Mouse (Mus musculus) layer of hippocampus, adult 8-10 months (tissue): Measurements from ENCODE around the gene Dydc1. TPM values are rescaled to one million over a fixed set of nuclear protein-coding genes. Genes with fewer than 3 reads are reported as not detected.

Source experiments
- DNase-seq, 2 experiments: peaks; one replicate each; pipeline ENCODE4 v3.0.0; 2022; ENCODE audit warnings: low spot score in 2 of 2
- total RNA-seq, 4 experiments: library from RNA; stranded (reverse); gene quantifications; 2 replicates each; pipeline ENCODE4 v1.2.4; 2022

Gene Dydc1
- total RNA-seq, 4 experiments from 2014 or later = not detected

DNA sequence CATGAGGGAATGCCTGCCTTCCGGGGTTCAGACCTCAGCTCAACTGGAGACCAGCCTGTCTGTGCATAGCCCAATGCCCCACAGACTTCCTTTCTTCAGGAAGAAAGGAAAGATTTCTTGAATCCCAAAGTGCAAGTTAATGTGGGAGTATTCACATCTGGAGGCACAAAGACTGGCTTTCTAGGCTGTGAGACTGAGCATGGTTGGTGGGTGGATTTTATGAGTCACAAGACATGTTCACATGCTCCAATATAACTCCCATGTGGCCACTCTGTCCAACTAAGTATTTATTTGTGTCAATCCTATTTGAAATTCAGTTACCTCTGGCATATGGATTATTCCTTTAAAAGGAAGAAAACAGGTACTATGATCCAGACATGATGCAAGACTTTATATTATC lies 26.0 kb downstream of the Dydc1 start:
- DNase-seq = peak in 1 of 2 experiments; percentile 13

DNA sequence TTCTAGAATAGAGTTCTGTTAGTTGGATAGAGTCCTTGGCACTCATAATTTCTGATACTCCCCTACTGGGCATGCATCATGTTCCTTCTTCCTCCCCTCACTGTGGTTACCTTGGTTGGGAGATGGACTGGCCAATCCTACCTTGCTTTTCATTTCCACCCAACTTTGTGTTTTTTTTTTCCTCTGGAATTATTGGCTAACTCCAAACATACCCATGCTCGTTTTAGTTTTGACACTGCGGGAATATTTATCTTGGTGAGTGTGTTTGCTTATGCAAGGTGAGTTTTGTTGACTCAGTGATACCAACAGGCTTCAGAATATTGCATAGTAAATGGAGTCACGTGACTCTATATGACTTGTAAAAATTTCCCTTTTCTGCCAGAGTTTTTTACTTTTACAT lies 28.0 kb downstream of the Dydc1 start:
- no peak for DNase-seq

DNA sequence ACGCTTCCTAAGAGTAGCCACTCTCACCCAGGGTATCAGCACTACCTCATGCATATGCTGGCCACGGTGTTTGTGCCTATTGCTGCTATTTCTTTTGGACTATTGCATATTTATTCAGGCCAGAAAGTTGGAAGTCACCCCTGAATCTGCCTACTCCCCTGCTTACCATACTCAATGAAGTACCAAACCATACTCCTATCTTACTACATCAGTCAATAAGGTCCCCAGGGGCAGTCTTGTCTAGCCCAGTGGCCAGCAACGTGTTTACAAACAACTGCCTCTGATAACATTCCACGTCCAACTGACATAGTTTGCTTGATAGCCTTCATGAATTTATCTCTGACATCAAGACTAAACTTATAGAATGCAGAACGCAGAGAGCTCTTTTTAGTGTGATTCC lies 28.5 kb downstream of the Dydc1 start:
- DNase-seq = no peak

DNA sequence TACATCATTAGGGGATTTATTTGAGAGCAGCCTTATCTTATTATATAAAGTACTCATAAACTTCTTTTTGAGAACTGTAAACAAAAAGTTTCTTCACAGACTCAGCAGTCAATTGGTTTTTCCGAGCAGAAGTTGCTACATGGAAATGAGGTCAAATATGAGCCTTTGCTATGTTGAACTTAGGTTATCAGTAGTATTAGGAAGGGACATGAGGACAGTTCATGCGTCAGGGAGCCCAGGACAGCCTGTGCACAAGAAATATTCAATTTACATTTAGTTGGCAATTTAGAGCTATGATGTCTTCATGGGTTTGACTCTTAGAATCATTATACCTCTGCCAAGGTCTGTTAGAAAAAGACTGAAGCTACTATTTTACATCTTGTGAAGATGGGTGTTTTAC lies 29.6 kb downstream of the Dydc1 start:
- DNase-seq = no peak

DNA sequence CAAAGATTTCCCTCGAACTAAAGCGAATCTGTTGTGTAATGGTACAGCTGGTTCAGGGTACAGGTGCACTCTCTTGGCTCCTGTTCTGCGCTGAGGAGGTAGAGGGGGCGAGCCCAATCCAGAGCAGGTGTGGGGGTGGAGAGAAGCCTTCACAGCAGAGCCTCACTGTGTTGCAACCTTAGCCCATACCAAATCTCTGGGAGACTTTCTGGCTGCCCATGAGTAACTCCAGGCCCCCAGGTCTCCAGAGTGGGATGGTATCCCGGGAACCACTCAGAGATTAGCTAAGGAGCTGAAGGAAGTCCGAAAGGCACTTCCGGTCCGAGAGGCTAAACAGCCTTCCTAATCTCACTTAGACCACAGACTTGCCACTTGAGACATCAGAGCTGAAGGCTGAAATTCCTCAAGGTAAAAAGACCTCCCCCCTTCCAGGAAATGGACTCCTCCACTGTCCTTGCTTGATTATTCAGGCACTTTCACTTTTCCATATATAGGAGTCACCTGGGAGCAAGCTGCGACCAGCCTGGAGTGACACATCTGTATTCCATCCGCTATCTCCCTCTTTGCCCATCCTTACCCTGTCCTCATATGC lies 32.2 kb downstream of the Dydc1 start, which contains the start of gene Mat1a:
Gene Mat1a (plus strand): TSS at position 183 of the 592 bp plus-strand sequence.
- no peak for DNase-seq

DNA sequence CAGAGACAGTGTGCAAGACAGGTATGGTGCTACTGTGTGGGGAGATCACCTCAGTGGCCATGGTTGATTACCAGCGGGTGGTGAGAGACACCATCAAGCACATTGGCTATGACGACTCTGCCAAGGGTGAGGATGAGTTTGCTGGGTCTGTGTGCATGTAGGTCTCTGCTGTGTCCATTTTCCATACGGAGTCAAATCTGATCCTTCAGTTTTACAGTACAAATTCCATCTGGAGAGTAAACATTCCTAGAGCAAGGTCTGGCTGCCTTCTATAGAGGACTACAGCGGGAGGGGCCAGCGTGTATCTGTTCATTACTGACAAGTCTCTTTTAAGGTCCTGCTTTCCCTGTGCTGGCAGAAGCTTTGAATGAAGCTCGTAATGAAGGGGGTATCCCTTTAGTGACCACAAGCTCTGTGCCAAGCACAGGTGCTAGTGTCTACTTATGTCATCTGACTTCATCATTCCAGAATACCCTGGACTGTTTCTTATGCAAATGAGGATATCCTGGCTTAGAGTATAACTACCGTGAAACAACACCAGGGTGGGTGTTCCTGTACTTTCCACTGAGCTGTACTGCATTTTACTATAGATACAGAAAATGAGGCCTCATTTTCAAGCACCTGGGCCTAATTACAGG lies 38.4 kb downstream of the Dydc1 start:
- no peak for DNase-seq

DNA sequence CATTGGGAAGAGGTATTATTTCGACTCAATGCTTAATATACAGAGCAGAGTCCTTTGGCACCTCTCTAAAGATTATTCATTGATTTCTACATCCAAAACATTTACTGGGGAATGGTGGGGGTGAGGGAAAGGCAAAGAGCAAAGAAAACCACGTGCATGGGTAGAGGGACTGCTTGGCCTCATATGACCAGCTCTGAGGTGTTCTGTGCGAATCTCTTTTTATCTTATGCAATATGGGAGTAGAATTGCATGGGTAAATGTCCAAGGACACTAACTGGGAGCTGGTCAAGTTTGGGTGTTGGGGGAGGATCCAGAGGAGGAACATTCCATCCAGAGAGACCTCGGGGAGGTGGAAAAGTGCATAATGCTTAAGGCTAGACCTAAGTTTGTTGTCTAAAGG lies 40.2 kb downstream of the Dydc1 start:
- no peak for DNase-seq

DNA sequence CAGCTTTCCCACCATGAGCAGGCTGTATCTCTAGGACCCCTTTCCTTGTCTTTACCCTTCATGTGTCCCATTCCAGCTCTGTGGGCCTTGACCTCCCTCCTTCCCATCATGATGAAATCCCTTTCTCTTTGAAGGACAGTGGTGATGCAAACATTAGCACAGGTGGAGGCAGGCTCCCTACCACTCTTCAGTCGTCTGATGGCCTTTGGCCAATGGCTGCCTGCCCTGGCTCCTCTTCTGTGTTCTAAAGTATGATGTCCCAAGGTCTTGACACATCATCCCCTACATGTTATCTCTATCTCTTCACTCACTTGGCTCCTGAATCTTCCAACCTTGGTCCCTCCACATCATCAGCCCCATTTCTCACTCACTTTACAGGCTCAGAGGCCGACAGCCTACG lies 43.6 kb downstream of the Dydc1 start:
- no peak for DNase-seq

DNA sequence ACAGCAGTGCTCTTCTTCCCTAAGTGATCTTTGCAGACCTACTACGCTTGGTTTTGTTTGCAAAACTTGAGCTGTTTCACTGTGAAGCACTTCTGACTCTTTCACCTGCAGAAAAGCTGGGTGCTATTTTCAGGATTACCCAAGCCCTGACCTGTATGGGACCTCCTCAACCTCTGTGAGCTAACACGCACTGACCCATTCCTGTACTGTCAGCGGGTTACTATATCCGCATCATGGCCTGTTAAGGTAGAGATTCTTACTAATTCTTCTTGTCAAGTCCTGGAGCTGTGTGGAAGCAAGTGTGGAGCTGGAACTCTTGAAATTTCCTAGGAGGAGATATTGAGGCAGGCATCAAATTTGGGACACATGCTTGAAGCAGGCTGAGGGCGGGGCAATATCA lies 52.0 kb downstream of the Dydc1 start:
- DNase-seq = no peak

DNA sequence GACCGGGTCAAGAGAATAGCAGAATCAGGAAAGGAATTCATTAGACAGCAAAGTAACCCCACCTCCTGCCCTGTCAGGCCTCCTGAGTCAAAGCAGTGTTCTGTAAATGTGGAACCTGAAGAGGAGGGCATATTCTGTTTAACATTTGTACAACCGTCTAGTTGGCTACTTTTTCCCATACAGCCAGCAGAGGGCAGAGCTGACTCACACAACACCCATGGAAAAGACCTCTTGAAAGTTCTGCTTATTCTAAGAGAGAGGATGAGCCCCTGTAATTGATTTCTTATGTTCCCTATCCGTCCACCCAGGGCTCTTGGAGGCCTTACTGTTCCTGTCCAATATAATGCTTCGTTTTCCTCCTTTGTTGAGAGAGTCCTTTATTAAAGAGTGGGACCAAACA lies 55.3 kb downstream of the Dydc1 start:
- DNase-seq = peak in 1 of 2 experiments; percentile 22

DNA sequence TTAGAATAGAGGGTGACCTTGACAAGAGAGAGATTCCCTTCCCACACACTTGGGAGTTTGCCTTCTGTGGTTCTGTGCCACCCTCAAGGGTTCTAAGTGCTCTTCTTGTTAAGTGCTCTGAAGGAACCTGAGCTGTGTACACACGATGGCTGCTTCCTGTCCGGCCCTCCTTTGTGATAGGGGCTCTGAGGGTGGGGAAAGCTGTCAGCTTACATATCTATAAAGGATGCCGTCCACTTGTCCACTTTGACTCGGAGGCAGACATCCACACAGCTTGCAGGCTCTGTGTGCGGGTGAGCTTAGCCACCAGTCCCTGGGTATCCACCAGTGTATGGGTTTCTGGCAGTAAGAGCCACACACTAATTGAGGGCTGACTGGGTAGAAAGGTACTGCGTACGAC lies 58.8 kb downstream of the Dydc1 start, which contains the start of gene Sftpa1:
Gene Sftpa1 (plus strand): TSS at position 243 of the 400 bp plus-strand sequence.
- no peak for DNase-seq

DNA sequence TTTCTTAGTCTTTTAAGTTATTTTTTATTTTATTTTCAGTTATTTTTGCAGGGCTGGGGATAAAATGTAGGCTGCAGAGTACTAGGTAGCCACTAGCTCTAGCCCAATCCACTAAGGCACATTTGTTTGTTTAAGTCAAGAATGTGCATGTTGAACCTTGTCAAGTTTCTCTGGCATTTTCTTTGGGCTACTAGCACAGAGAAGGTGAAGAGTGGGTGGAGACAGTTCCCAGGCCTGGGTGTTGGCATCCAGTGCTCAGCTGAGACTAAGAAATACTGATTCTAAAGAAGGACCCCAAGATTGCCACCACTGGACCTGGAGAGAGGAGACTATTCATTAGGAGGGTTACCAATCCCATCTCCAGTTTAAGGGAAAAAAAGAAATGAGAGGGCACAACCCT lies 64.3 kb downstream of the Dydc1 start:
- no peak for DNase-seq

DNA sequence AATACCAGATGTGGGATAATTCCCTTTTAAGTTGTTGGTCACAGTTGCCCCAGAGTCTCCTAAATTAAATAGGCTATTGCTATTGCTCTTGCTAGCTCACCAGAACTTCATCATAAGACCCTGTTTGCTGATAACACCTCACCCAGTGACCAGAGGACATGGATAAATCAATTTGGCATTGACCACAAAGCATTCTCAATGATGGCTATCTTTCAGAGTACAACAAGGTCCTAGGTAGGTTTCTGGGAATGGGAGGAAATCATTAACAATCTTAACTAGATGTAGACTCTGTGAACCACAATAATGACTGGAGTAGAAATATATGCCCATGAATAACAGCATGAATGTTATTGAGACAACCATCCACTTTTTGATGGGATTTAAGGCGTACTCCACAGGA lies 68.0 kb downstream of the Dydc1 start:
- no peak for DNase-seq

Other genes starting within 250 kb of the Dydc1 start
- gene Sh2d4b, start 179.6 kb upstream of the Dydc1 start, total RNA-seq = 1 to 10 TPM; 1.7 to 2.6 (median 2.4) TPM
- gene Tspan14, start 106.1 kb upstream of the Dydc1 start, total RNA-seq = 10 to 100 TPM; 33.0 to 45.1 (median 38.3) TPM
- 100 to 1,000 TPM; 135 to 159 (median 145) TPM for gene Fam213a, start 59.1 kb upstream of the Dydc1 start, total RNA-seq
- 1 to 10 TPM in 2 of 4 experiments, under 1 TPM in 2; 0.84 to 1.8 (median 1.1) TPM for gene Dydc2, start 3.7 kb upstream of the Dydc1 start, total RNA-seq
- gene Mat1a, start 32.1 kb downstream of the Dydc1 start, total RNA-seq = under 1 TPM in 1 of 4 experiments, not detected in 3; 0.12 TPM
- not detected for gene Sftpa1, start 58.9 kb downstream of the Dydc1 start, total RNA-seq
- not detected for gene Mbl1, start 78.5 kb downstream of the Dydc1 start, total RNA-seq
- not detected for gene Sftpd, start 112.2 kb downstream of the Dydc1 start, total RNA-seq
- gene Gm2832, start 205.9 kb downstream of the Dydc1 start, total RNA-seq = not detected